Mouse (Mus musculus) MEL-GATA-1-ER (cell line): Measurements from ENCODE around the gene Huwe1.

Experiments
- DNase-seq: peaks from one replicate; pipeline ENCODE4 v3.0.0-alpha.2; 2012; ENCODE audit warnings: low read depth; ENCODE audit errors: extremely low read depth

Huwe1 gene

DNA sequence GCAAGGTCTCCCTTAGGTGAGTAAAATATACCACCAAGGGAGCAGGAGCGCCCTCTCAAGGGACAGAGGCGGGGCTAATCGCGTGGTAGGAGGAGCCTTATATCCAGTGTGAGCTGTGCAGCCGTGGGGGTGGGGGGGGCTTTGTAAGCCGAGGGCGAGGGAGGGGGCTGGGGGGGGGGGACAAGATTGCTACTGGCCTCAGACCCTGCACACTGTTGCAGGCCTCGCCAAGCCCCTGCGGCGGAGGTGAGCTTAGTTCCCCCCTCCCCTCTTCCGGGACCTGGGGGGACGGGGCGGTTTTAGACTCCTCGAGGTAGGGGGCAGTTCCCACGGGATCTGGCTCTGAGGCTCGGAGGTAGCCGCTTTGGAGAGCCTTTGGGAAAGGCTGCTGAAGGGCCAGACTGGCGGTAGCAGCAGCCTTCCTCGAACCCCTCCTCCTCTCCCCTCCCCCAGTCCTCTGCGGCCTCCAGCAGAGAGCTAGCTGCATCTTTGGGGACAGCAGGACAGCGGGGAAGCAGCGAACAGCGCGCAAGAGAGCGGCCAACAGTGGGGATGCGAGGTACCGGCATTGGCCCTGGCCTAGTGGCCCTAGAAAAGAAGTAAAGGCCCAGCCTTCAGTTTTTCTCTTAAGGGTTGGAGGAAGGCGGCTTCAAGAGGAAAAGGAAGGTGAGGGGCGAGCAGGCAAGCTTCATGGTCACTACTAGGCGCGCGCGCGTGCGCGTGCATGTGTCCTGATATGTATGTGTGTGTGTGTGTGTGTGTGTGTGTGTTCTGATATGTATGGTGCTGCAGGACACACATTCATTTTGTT lies at the start of gene Huwe1:
Gene Huwe1, plus strand, starts transcription at position 107 of the 811 bp plus-strand sequence.
- peak; percentile 73 for DNase-seq

DNA sequence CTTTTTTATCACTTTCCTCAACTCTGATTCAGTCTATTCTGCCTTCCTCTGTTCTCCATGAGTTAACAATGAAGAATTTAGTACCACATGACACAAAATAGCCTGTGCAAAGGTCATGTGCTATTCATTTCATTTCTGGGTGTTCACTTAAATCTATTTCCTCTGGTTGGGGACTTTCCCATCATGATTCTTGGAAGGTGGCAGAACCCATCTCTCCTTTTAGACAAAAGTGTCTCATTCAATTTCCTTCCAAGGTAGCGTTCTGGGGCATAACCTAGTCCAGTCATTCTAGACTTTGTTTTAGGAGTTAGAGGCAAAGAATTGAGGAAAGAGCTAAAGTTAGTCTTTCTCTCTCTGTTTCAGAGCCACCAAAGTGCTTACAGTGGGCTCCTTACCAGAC lies 20.3 kb upstream of the Huwe1 start:
- no peak for DNase-seq

DNA sequence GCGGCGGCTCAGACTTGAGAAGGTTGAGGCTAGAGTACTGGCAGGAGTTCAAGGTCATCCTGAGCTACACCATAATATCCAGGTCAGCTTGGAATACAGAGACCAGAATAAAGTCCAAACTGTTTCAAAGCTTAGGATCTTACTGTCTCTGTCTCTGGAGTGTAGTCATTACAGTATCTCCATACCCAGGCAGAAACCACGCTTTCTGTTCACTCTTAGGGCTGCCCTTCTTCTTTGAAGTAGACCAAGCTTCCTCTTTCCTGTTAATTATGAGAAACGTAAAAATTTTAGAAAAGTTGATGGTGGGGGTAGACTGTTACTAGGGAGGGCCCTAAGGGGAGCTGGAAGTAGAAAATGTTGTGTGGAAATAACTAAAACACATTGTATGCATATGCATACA lies 17.7 kb upstream of the Huwe1 start:
- no peak for DNase-seq

DNA sequence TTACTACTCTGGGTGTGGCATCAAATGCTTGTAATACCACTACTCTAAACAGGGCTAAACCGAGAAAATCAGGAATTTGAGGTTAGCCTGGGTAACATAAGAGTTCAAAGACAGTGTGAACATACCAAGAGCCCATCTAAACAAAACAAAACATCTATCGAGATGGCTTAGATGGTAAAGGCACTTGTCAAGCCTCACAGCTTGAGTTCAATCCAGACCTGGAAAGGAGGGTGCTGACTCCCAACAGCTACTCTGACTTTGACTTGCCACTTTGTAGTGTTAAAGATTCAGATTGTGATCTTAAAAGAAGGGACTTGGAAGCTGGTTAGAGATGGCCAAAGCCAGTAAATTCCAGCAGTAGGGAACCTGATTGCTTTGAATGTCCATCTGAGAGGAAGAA lies 7.8 kb upstream of the Huwe1 start:
- DNase-seq = no peak

DNA sequence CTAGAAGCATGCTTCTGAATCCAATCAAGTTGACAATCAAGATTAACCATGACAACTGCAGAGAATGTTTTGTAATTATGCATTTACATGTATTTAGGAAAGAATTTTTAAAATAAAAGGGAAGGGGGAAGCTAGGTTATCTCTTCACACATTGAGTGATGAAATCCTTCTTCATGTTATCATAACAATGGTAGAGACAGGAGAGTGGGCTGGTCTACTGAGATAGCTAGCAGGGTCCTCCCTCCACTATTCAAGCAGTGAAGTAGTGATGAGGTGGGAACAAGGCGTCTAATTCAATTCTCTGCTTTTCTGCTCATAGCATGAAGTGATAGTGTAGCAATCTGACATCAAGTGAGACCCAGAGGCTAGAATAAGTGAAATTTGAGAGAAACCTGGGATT lies 2.6 kb upstream of the Huwe1 start:
- peak; percentile 67 for DNase-seq

DNA sequence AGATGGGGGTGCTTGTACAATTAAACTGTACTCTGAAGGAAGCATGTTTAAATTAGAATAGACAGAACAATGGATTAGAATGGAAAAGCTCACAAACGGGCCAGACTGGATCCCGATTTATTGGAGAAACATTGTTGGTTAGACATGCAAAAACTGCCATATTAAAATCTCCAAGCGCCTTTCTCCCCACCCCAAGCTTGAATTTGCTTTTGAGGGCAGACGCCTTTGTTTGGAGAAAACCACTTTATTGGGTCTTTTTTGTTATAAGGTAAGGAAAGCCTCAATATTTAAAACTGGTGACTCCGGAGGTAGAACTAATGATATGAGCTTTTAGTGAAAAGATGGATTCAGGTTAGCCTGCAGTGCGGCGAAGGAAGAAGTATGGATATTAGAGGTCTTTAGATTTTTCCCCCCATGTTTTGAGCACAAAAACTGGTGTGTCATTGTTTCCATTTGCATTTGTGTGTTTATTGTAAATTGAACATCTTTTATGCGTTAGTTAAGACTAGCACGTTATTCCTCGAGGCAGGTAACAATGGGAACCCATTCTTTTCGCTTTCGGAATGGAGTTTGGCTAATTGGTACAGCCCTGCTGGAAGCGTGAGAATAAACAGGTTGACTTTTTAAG lies 1.8 kb downstream of the Huwe1 start:
- no peak for DNase-seq

DNA sequence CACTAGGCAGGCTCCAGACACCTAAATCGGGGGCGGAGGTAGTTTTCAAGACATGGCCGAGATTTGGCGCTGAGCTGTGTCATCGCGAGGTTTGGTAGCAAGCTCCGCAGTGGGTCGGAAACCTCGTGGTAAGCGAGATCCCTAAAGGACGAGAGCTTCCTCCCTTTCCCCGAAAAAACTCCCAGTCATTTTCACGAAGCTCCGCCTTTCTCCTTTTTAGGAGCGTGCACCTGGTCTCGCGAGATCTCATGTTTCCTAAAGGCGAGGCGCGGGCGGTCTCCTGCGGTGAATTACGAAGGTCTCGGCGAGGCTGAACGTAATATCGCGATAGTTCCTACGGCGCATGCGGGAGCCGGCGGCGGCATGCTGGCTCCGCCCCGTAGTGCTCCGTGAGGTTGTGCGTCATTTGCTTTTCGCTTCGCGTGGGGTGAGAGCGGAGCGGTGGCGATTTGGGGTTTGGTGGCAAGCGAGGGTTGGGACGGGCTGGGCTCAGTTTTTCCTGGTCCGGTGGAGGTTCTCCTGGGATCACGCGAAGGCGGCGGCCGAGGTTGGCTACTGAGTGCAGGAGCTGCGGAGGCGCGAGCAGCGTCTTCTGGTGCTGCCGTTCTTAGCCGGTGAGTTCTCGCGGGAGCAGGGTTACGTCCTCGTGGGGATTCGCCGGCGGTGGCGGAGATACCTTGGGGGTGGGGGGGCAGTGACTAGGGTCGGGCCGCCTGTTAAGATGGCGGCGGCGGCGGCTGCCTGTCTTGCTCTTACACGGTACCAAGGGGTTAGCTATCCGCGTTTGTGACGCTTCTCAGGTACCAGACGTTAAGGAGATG lies 2.6 kb downstream of the Huwe1 start:
- DNase-seq = peak; percentile 99

DNA sequence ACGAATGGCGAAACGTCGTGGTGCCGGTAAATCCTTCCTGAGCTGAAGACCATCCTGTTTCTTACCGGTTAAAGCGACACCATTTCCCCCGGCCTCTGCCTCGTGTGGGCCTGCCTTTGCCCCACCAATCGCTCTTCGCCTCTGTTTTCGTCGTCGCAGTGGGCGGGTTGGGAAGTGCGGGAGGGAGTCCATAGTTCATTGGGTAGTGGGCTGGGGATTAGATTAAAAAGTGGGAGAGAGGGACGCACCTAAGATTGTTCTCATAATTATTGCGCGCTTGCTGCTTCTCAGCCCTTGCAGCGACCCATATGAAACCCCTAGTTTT lies 3.1 kb downstream of the Huwe1 start:
- DNase-seq = peak; percentile 52

DNA sequence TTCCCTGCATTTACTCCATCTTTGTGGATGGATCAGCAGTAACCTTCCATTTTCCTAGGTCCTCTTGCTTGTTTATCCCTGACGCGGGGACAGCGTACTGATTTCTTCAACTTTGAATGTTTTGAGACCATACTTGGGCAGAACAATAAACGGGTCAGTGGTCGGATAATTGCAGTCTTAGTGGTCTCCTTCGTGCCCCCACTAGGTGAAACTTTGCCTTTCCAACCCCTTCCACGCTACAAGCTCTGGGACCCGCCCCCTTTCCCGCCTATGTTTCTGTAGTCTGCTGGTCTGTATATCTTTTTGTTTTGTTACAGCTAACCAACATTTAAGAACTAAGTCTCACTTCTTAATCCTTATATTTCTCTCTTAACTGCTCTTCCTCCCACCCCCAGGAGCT lies 3.8 kb downstream of the Huwe1 start:
- DNase-seq = no peak

DNA sequence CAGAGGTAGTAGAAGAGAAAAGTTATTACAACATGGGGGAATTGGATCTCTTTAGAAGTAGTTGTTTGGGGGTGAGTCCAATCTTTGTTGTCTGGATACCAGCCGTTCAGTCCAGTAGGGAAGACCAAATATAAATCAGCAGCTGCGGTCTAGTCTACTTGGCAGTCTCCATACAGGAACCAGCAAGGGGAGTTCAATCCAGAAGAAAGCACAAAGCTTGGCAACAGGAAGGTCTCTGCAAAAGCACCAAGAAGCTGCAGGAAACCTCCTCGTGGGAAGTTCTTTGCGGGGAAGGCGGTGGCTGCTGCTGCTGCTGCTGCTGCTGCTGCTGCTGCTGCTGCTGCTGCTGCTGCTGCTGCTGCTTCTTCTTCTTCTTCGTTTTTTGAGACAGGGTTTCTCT lies 10.9 kb downstream of the Huwe1 start:
- no peak for DNase-seq

DNA sequence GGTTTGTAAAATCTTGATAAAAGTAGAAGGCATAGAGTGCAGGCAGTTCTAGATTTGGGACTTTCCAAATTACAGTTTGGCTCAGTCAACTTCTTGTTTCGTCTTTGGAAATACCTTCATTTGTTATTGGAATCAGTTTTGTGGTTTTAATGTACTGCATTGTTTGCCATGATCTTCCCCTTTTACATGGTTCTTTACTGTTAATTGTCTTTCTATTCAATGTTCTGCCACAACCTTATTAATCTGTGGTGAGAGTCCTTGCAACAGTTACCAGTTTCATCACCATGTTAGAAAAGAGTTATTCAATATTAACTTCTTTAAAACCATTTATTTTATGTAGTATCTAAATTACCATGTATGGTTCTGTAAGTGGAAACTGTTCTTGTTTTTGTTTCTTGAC lies 13.0 kb downstream of the Huwe1 start:
- DNase-seq = no peak

DNA sequence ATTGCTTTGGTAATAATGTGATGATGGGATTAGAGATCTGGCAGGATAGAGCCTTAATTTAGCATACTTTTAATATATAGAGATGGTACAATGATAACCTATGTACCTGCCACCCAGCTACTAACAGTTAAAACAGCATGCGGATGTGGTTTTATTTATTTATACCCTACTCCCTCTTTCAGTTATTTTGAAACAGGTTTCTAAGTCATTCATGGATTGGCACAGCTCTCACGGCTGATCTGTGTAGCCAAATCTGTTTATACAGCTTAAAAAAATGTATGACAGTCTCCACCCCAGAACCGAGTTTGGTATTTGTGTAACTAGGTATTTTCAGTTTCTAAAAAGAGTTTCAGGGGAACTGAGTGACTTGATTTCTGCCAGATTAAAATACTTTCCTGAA lies 17.1 kb downstream of the Huwe1 start:
- no peak for DNase-seq

DNA sequence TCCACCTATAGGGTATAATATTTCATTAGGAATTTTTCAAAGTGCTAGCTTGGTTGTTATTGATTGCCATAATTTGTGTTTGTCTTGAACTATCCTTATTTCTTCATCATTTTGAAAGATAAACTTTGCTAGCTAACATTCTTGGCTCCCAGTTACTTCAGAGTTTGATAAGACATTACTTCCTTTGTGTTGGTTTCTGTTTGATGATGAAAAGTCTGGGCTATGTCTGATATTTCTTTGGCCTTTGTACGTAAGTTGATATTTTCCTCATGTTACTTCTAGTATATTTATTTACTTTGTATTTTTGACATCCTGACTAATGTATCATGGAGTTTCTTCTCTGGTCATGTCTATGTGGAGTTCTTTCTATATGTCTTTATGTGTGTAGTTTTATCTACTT lies 28.4 kb downstream of the Huwe1 start:
- DNase-seq = peak; percentile 28

DNA sequence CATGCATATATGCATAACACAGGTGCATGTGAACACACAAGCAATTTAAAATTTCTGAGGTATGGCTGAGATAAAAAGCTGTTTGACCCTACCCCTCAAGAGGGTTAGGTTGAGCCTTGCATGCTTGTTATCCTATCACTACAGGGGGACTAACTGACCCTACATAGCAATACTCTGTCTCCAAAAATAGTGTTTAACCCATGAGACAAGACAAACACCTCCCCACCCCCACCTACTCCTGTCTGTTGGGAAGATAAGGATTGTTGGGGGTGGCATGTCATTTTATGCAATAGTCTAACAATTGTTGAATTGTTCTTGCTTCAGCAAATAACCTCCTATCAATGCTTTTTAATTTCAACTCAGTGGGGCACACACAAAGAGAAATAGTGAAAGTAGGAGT lies 30.7 kb downstream of the Huwe1 start:
- no peak for DNase-seq

DNA sequence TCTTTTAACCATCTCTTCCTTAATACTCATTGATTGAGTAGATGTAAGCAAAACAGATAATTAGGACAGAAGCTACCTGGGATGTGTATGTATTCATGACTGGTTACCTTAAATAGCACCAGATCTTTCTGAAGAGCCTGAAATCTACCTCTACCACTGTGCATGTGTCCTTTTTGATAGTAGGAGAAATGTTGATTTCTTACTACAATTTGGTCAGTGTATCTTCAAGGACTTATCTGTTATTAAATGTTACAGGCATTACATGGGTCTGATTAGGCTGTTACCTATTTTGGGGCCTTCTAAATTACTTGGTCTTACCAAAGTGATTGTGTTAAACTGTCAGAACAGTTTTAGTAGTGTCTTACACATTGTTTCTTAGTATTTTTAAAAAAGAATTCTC lies 32.4 kb downstream of the Huwe1 start:
- no peak for DNase-seq

DNA sequence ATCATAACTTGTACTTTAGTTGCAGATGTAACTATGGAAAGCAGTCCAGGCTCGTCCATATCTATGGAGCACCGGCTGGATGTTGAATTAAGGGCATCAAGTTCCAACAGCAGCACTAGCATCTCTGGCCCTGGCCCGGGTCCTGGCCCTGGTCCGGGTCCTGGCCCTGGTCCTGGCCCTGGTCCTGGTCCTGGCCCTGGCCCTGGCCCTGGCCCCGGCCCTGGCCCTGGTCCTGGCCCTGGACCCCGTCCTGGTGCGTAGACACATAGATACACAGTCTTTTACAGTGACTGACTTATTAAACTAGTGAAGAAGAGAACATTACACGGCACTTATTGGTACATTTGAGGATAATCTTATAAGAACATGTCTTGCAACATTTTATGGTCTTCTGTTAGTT lies 58.8 kb downstream of the Huwe1 start:
- no peak for DNase-seq

DNA sequence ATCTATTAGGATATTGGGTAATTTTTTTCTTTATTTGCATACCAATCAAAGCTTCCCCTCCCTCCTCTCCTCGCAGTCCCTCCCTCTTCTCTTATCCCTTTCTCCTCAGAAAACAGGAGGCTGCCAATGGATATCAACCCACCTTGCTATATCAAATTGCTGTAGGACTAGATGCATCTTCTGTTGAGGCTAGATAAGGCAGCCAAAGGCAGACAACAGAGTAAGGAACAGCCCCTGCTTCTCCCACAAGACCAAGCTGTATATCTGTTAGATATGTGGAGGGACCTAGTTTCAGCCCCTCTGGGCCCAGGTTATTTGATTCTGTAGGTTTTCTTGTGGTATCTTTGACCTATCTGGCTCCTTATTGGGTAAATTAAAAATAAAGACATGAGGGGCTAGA lies 110.1 kb downstream of the Huwe1 start:
- peak; percentile 39 for DNase-seq

DNA sequence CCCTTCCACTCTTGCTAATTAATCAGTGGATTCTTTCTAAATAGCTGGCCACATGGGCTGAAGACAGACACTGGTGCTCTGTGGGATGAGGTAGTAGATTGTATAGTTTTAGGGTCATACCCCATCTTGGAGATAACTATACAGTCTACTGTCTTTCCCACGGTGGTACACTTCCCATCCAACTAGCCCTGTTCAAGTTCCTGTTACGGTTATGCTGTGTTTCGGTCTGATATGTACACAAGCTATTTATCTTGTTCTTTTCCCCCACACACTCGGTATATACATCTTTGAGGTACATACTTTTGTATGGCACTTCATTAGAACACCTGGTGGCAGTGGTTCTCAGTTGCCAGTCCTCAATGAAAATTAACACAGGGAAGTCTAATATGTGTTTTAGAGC lies 111.7 kb downstream of the Huwe1 start:
- DNase-seq = no peak

DNA sequence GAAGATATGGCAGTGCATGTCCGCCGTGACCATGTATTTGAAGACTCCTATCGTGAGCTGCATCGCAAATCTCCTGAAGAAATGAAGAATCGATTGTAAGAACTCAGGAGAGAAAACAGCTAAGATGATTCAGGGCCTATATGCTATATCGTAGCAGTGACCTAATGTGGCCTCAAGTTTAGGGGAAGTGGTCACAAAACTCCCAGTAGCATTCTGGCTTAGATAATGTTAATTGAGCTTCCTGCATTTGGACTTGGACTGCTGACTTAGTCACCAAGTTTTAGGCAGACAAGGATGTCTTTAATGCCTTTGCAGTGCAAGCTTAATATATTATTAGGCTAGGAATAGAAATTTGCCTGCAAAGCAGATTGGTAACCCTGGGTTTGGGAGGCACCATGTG lies 128.8 kb downstream of the Huwe1 start:
- no peak for DNase-seq

DNA sequence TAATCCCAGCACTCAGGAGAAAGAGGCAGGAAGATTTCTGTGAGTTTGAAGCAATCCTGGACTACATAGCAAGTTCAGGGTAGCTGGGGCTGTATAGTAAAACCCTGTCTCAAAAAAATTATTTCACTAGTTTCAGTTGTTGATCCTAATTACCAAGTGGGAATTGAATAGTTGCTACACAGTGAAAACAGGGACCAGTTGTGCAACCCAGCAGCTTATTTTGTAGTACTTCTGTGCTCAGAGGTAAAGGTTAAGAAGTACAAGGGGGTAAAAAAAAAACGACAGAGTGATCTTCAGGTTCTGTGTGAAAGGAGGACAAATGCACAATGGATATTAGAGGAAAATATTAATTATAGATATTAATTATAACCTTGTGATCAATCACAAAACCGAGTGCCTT lies 138.2 kb downstream of the Huwe1 start:
- no peak for DNase-seq

DNA sequence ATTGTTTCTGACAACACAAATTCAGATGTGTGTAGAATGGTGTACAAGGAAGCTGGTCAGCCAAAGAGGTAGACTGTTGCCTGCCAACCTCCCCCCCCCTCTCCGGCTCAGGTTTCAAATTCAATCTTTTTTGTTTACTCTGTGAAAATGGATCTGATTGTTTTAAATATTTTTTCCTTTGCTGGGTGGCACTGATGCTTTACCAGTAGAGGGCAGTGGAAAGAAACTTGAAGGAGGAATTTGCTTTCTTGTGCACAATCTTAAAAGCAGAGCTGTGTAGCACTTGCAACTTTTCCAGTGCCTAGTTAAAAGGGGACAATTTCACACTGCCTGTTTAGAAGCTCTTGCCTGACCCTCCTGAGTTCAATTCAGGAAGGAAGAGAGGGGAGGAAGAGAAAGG lies 146.4 kb downstream of the Huwe1 start:
- DNase-seq = no peak

DNA sequence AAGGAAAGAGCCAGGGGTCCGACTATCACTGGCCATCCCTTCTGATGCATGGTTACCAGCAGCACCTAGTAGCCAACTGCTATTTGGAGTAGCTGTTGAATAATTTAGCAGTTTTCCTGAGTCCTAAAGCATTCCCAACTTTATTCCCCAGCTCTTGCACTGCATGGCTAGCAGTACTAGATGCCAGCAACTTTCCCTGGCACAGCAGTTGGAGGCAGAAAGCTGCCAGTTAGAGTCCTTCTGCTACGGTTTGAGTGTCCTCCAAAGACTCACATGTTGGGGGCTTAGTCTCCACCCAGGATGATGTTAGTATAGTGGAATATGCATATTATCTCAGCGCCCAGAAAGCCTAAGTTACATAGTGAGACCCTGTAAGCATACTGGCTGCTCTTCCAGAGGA lies 147.2 kb downstream of the Huwe1 start:
- DNase-seq = no peak

DNA sequence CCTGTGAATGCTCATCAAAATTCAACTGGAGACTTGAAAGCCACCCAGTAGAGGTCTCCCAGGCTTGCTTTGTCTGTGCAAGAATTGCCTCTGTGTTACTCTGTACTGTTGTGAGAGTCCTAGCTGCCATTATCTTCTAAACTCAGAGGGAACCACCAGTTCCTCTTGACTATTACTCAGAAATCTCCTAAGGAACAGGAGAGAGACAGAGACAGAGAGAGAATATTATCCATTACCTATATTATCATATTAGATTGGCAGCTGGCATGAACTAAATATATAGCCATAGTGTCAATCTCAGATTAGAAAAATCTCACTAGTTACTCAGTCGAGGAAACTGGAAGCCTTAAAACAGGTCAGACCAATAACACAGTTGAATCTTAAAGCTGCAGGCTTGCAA lies 149.6 kb downstream of the Huwe1 start:
- peak; percentile 31 for DNase-seq
